Mouse (Mus musculus): ENCODE data around the gene Syn3.

DNA sequence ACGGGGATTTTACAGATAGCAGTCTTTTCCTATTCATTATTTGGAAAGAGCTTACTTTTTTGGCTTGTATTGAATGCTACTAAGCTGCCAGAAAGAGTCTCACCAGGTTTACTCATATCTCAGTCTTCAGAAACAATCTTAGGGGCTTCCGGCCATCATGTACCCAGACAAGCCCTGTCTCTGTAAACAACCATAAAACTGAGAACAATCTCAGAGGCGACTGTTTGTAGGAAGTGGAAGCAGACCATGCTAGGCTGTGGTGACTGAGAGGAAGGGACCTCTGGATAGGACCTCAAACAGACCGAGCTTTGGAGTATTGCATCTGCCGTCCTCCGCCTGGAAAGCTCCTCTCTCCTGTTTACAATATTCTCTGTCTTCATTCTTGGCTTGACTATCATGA is 400.3 kb downstream of the Syn3 start:
- TF ChIP-seq CTCF (IDR thresholded peaks at IDR 0.05; ENCODE audit: low read depth), result no peak
- no peak for TF ChIP-seq EP300 (IDR thresholded peaks at IDR 0.05; ENCODE audit: low read depth)
